Mouse (Mus musculus): ENCODE data around the gene Nol12. TPM values are rescaled to one million over a fixed set of nuclear protein-coding genes. Genes with fewer than 3 reads are reported as not detected.
A peak's percentile ranks its signal among the peaks of the same experiment; 100 is the strongest.

Nol12 gene
- polyA plus RNA-seq, 1 experiment from 2014 or later, result 45.9 TPM

- Histone ChIP-seq H3K27ac (ENCODE audit: low read length) (peak within 1 kb of the TSS; percentile 82), H3K4me1 (ENCODE audit: control insufficient read depth, insufficient read depth, low read length) (peaks cover 46% of the 10 kb centered on the region), H3K4me3 (ENCODE audit: low read depth, low read length) (peak within 1 kb of the TSS; percentile 67), H3K9ac (replicated peaks; ENCODE audit: low read depth, low read length) (peak within 1 kb of the TSS; percentile 67), H3K36me3 (ENCODE audit: control insufficient read depth, insufficient read depth, low read length) (peaks cover 17% of the 10 kb centered on the region; the same call in 1 of the 2 replicates), H3K9me3 (ENCODE audit: control insufficient read depth, low read depth, low read length) (no peaks in the 10 kb centered on the region), H3K4me2 (replicated peaks; ENCODE audit: low read depth, low read length) (peak within 1 kb of the TSS; percentile 67), H3K27me3 (ENCODE audit: control insufficient read depth, insufficient read depth, low read length) (no peaks in the 10 kb centered on the region)
- 2% methylated on average over 20 of the region's 20 CpGs for WGBS
- ATAC-seq (ENCODE audit: insufficient number of reproducible peaks, insufficient read depth, low FRiP score, low read depth), result no peak
These were observed 35.4 kb upstream of the Nol12 start, which contains the start of gene Gm49510 for GRCm38 (mm10) chr15:78899409-78899739. Gm49510 (plus strand) TSS chr15:78899667.

GRCm38 (mm10) chr15:78899740-78900584, 34.8 kb upstream of the Nol12 start, which contains the start of gene Sh3bp1:
Sh3bp1 (plus strand) TSS chr15:78899768.
- ATAC-seq (ENCODE audit: insufficient number of reproducible peaks, insufficient read depth, low FRiP score, low read depth), result peak; percentile 53
- peak within 1 kb of the TSS; percentile 67 for H3K9ac ChIP-seq (replicated peaks; ENCODE audit: low read depth, low read length)
- H3K9me3 ChIP-seq (ENCODE audit: control insufficient read depth, low read depth, low read length), result no peaks in the 10 kb centered on the region
- peak within 1 kb of the TSS; percentile 67 for H3K4me2 ChIP-seq (replicated peaks; ENCODE audit: low read depth, low read length)
- peaks cover 40% of the 10 kb centered on the region for H3K4me1 ChIP-seq (ENCODE audit: control insufficient read depth, insufficient read depth, low read length)
- H3K4me3 ChIP-seq (ENCODE audit: low read depth, low read length), result peak within 1 kb of the TSS; percentile 67
- H3K36me3 ChIP-seq (ENCODE audit: control insufficient read depth, insufficient read depth, low read length), result peaks cover 23% of the 10 kb centered on the region; the same call in 1 of the 2 replicates
- WGBS, result 1% methylated on average over 46 of the region's 47 CpGs
- H3K27ac ChIP-seq (ENCODE audit: low read length), result peak within 1 kb of the TSS; percentile 82
- no peaks in the 10 kb centered on the region for H3K27me3 ChIP-seq (ENCODE audit: control insufficient read depth, insufficient read depth, low read length)

- Histone ChIP-seq H3K9ac (replicated peaks; ENCODE audit: low read depth, low read length) (peak overlapping the region; percentile 67), H3K36me3 (ENCODE audit: control insufficient read depth, insufficient read depth, low read length) (peaks cover 30% of the 10 kb centered on the region; the same call in 1 of the 2 replicates), H3K9me3 (ENCODE audit: control insufficient read depth, low read depth, low read length) (no peaks in the 10 kb centered on the region), H3K4me2 (replicated peaks; ENCODE audit: low read depth, low read length) (peak overlapping the region; percentile 67), H3K4me3 (ENCODE audit: low read depth, low read length) (peak overlapping the region; percentile 67), H3K27me3 (ENCODE audit: control insufficient read depth, insufficient read depth, low read length) (no peaks in the 10 kb centered on the region), H3K4me1 (ENCODE audit: control insufficient read depth, insufficient read depth, low read length) (peaks cover 37% of the 10 kb centered on the region), H3K27ac (ENCODE audit: low read length) (peak overlapping the region; percentile 82)
- 0 out of 2 replicates have a peak, but pooled peaks have one; percentile 5 for ATAC-seq (ENCODE audit: insufficient number of reproducible peaks, insufficient read depth, low FRiP score, low read depth)
- 10% methylated on average over 18 of the region's 18 CpGs for WGBS
These were observed 33.9 kb upstream of the Nol12 start for GRCm38 (mm10) chr15:78900585-78901421.

- Histone ChIP-seq H3K4me1 (ENCODE audit: control insufficient read depth, insufficient read depth, low read length) (peaks cover 33% of the 10 kb centered on the region), H3K36me3 (ENCODE audit: control insufficient read depth, insufficient read depth, low read length) (peaks cover 35% of the 10 kb centered on the region; the same call in 1 of the 2 replicates), H3K27ac (ENCODE audit: low read length) (peak overlapping the region; percentile 82; the same call in 1 of the 2 replicates), H3K9ac (replicated peaks; ENCODE audit: low read depth, low read length) (peak overlapping the region; percentile 67), H3K4me3 (ENCODE audit: low read depth, low read length) (peak overlapping the region; percentile 67), H3K4me2 (replicated peaks; ENCODE audit: low read depth, low read length) (peak overlapping the region; percentile 67), H3K27me3 (ENCODE audit: control insufficient read depth, insufficient read depth, low read length) (no peaks in the 10 kb centered on the region), H3K9me3 (ENCODE audit: control insufficient read depth, low read depth, low read length) (no peaks in the 10 kb centered on the region)
- 0 out of 2 replicates have a peak, but pooled peaks have one; percentile 1 for ATAC-seq (ENCODE audit: insufficient number of reproducible peaks, insufficient read depth, low FRiP score, low read depth)
- 36% methylated on average over 8 of the region's 8 CpGs for WGBS
These were observed 33.3 kb upstream of the Nol12 start for GRCm38 (mm10) chr15:78901422-78901789.

GRCm38 (mm10) chr15:78903243-78903642, 31.5 kb upstream of the Nol12 start:
- Histone ChIP-seq H3K27me3 (ENCODE audit: control insufficient read depth, insufficient read depth, low read length) (no peaks in the 10 kb centered on the region), H3K4me1 (ENCODE audit: control insufficient read depth, insufficient read depth, low read length) (peaks cover 25% of the 10 kb centered on the region), H3K27ac (ENCODE audit: low read length) (no peak overlapping the region), H3K36me3 (ENCODE audit: control insufficient read depth, insufficient read depth, low read length) (peaks cover 54% of the 10 kb centered on the region), H3K4me3 (ENCODE audit: low read depth, low read length) (no peak overlapping the region), H3K9me3 (ENCODE audit: control insufficient read depth, low read depth, low read length) (no peaks in the 10 kb centered on the region), H3K4me2 (replicated peaks; ENCODE audit: low read depth, low read length) (0 out of 2 replicates have a peak overlapping the region, but pooled peaks have one; percentile 10), H3K9ac (replicated peaks; ENCODE audit: low read depth, low read length) (no peak overlapping the region)
- 10% methylated on average over 2 of the region's 2 CpGs for WGBS
- no peak for ATAC-seq (ENCODE audit: insufficient number of reproducible peaks, insufficient read depth, low FRiP score, low read depth)

- no peaks in the 10 kb centered on the region for H3K4me1 ChIP-seq (ENCODE audit: control insufficient read depth, insufficient read depth, low read length)
- H3K36me3 ChIP-seq (ENCODE audit: control insufficient read depth, insufficient read depth, low read length), result peaks cover 80% of the 10 kb centered on the region
- no peaks in the 10 kb centered on the region for H3K9me3 ChIP-seq (ENCODE audit: control insufficient read depth, low read depth, low read length)
- 67% methylated on average over 7 of the region's 7 CpGs for WGBS
- H3K27me3 ChIP-seq (ENCODE audit: control insufficient read depth, insufficient read depth, low read length), result no peaks in the 10 kb centered on the region
- no peak overlapping the region for H3K4me2 ChIP-seq (replicated peaks; ENCODE audit: low read depth, low read length)
- H3K9ac ChIP-seq (replicated peaks; ENCODE audit: low read depth, low read length), result no peak overlapping the region
- no peak for ATAC-seq (ENCODE audit: insufficient number of reproducible peaks, insufficient read depth, low FRiP score, low read depth)
- no peak overlapping the region for H3K27ac ChIP-seq (ENCODE audit: low read length)
- no peak overlapping the region for H3K4me3 ChIP-seq (ENCODE audit: low read depth, low read length)
These were observed 26.3 kb upstream of the Nol12 start for GRCm38 (mm10) chr15:78908399-78908798.

- H3K27ac ChIP-seq (ENCODE audit: low read length), result no peak overlapping the region
- no peak for ATAC-seq (ENCODE audit: insufficient number of reproducible peaks, insufficient read depth, low FRiP score, low read depth)
These were observed 25.8 kb upstream of the Nol12 start for GRCm38 (mm10) chr15:78908982-78909381.

GRCm38 (mm10) chr15:78912040-78912439, 22.7 kb upstream of the Nol12 start:
- no peak overlapping the region for H3K9ac ChIP-seq (replicated peaks; ENCODE audit: low read depth, low read length)

More at GRCm38 (mm10) chr15:78908982-78909381, 25.8 kb upstream of the Nol12 start:
- H3K9me3 ChIP-seq (ENCODE audit: control insufficient read depth, low read depth, low read length), result no peaks in the 10 kb centered on the region
- H3K27me3 ChIP-seq (ENCODE audit: control insufficient read depth, insufficient read depth, low read length), result no peaks in the 10 kb centered on the region
- WGBS, result 88% methylated on average over 8 of the region's 8 CpGs
- H3K36me3 ChIP-seq (ENCODE audit: control insufficient read depth, insufficient read depth, low read length), result peaks cover 74% of the 10 kb centered on the region
- no peaks in the 10 kb centered on the region for H3K4me1 ChIP-seq (ENCODE audit: control insufficient read depth, insufficient read depth, low read length)
- no peak overlapping the region for H3K4me3 ChIP-seq (ENCODE audit: low read depth, low read length)
- no peak overlapping the region for H3K4me2 ChIP-seq (replicated peaks; ENCODE audit: low read depth, low read length)
- H3K9ac ChIP-seq (replicated peaks; ENCODE audit: low read depth, low read length), result no peak overlapping the region

More at GRCm38 (mm10) chr15:78912040-78912439, 22.7 kb upstream of the Nol12 start:
- H3K4me2 ChIP-seq (replicated peaks; ENCODE audit: low read depth, low read length), result no peak overlapping the region
- ATAC-seq (ENCODE audit: insufficient number of reproducible peaks, insufficient read depth, low FRiP score, low read depth), result no peak
- no peak overlapping the region for H3K4me3 ChIP-seq (ENCODE audit: low read depth, low read length)
- WGBS, result 33% methylated on average over 9 of the region's 9 CpGs
- H3K27me3 ChIP-seq (ENCODE audit: control insufficient read depth, insufficient read depth, low read length), result no peaks in the 10 kb centered on the region
- H3K4me1 ChIP-seq (ENCODE audit: control insufficient read depth, insufficient read depth, low read length), result peaks cover 19% of the 10 kb centered on the region
- H3K27ac ChIP-seq (ENCODE audit: low read length), result no peak overlapping the region
- H3K9me3 ChIP-seq (ENCODE audit: control insufficient read depth, low read depth, low read length), result no peaks in the 10 kb centered on the region
- H3K36me3 ChIP-seq (ENCODE audit: control insufficient read depth, insufficient read depth, low read length), result peaks cover 46% of the 10 kb centered on the region
